Mouse (Mus musculus): Measurements from ENCODE around the gene Vps13a.

Gene Vps13a

DNA sequence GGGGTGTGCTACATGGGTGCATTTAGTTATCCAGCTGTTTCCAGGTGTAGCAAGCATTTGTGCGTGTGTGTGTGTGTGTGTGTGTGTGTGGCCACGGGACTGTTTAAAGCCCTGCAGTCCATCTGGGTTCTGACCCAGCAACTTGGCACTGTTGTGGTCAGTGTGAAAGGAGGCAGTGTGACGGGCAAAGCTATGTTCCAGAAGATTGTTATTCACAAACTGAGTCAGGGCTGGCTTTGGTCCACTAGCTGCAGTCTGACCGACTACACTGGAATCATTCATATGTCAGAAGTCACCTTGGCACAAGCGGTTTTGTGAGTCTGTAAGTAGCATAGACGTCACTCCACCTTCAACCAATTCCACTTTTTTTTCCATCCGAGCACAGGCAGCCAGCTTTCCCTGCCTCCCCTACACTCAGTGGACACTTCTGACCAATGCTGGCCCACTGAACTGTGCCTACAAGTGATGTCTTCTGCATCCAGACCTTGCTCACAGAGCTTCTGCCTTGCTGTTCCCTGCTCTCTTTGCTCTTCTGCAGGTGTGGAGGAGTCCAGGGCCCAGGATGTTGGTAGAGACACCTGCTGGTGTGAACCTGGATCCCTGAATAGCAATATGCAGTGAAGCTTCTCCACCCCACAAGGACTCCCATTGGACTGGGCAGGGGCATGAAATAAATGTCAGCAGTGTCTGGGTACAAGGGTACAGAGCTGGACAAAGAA, 187.3 kb downstream of the Vps13a start:
- CTCF ChIA-PET, result no interaction called here

- CTCF ChIA-PET, result no interaction called here
Observed at GRCm38 (mm10) chr19:16585379-16585778, 195.4 kb downstream of the Vps13a start.

- CTCF ChIA-PET, result no interaction called here
Observed at GRCm38 (mm10) chr19:16584546-16584945, 196.2 kb downstream of the Vps13a start.

DNA sequence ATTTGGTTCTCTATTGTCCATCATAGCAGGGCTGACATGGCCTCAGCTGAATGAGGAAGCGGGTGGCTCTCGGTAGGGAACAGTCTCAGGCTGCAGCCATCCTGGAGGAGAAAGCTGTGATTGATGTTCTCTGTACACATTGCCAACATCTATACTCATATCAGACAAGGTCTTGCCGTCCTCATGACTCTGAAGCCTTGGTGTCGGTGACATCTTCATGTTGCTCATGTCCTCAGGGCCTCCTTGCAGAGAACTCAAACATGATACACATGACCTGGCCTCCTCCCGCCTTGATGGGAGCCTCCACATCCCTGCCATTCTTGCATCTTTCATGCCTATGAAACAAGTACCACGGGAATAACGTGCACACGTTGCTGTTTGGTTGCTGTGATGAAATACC, 200.2 kb downstream of the Vps13a start:
- CTCF ChIA-PET, result no interaction called here

DNA sequence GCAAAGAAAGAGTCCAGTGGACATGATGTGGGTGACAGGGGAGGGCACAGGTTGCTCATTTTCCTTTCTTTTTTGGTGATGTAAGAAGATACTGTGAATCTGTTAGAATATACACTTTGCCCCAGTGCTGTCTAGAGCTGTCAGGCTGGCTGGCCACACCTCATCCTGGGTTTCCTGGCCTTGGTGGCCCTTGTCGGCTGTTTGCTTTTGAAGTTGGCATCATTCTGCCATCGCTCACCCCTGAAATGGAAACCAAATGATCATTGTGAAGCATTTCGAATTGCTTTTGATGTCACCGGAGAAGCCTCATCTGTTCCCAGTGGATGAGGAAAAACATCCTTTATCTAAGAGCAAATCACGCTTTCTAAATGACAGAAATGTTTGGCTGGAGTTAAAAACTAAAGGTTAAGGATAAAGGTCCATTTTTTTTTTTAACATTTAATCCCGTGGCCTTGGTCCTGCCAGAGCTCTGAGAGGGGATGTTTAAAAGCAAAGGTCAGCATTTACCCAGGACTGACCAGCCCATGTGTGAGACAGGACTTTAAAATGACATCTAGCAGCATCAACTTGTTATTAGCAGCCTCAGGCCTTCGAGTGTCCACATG, 201.0 kb downstream of the Vps13a start:
- CTCF ChIA-PET, result no interaction called here

- CTCF ChIA-PET, result no interaction called here
Observed at GRCm38 (mm10) chr19:16576790-16577189, 203.9 kb downstream of the Vps13a start.

Data from spleen, embryonic (tissue).